Mouse (Mus musculus) myocyte (in vitro differentiated cells): ENCODE results near the gene Efcab7. TPM values are rescaled to one million over a fixed set of nuclear protein-coding genes. Genes with fewer than 3 reads are reported as not detected.

Experiments
- H3K27me3 ChIP-seq: one replicate; pipeline ENCODE4 v1.6.1; 2011; ENCODE audit not compliant: control insufficient read depth, insufficient read depth, insufficient read length
- H3K36me3 ChIP-seq: one replicate; pipeline ENCODE4 v1.6.1; 2011; ENCODE audit not compliant: control insufficient read depth, insufficient read depth
- H3K4me2 ChIP-seq: one replicate; pipeline ENCODE4 v1.6.1; 2011; ENCODE audit warnings: low read depth, control low read depth
- H3K4me3 ChIP-seq: one replicate; pipeline ENCODE4 v1.5.1; 2011; ENCODE audit warnings: mild to moderate bottlenecking, control low read depth, moderate library complexity
- H3K79me2 ChIP-seq: one replicate; pipeline ENCODE4 v1.6.1; 2011; ENCODE audit not compliant: control insufficient read depth, insufficient read depth
- H3ac ChIP-seq: one replicate; pipeline ENCODE4 v1.6.1; 2011; ENCODE audit not compliant: control insufficient read depth, insufficient read length
- CEBPB ChIP-seq: IDR thresholded peaks from 2 replicates; pipeline ENCODE4 v1.6.1; 2011; ENCODE audit warnings: mild to moderate bottlenecking, moderate library complexity; ENCODE audit not compliant: poor library complexity, insufficient read depth, severe bottlenecking
- E2F4 ChIP-seq: IDR thresholded peaks from one replicate; pipeline ENCODE4 v1.6.1; 2011; ENCODE audit warnings: mild to moderate bottlenecking, control low read depth, moderate library complexity; ENCODE audit not compliant: insufficient read depth
- MAX ChIP-seq: IDR thresholded peaks from one replicate; pipeline ENCODE4 v1.6.1; 2011; ENCODE audit warnings: low read depth, mild to moderate bottlenecking, control low read depth
- MYOD1 ChIP-seq, 3 experiments: IDR thresholded peaks; one replicate each; pipeline ENCODE4 v1.6.1; 2011; ENCODE audit warnings: control low read depth in 2 of 3, low read depth in 2 of 3, mild to moderate bottlenecking in 2 of 3, moderate library complexity in 1 of 3; ENCODE audit not compliant: insufficient read length in 2 of 3, control insufficient read depth in 1 of 3
- MYOG ChIP-seq, 3 experiments: IDR thresholded peaks; one replicate each; pipeline ENCODE4 v1.6.1; 2011; ENCODE audit warnings: control low read depth in 2 of 3, low read depth in 2 of 3, mild to moderate bottlenecking in 2 of 3; ENCODE audit not compliant: insufficient read length in 2 of 3, control insufficient read depth in 1 of 3, insufficient read depth in 1 of 3
- POLR2A ChIP-seq: IDR thresholded peaks from one replicate; pipeline ENCODE4 v1.6.1; 2011; ENCODE audit warnings: low read depth, mild to moderate bottlenecking, control low read depth, moderate library complexity; ENCODE audit not compliant: insufficient read length
- POLR2AphosphoS2 ChIP-seq: IDR thresholded peaks from one replicate; pipeline ENCODE4 v1.6.1; 2011; ENCODE audit warnings: low read depth, control low read depth; ENCODE audit not compliant: insufficient read length
- REST ChIP-seq: IDR thresholded peaks from one replicate; pipeline ENCODE4 v1.6.1; 2011; ENCODE audit warnings: mild to moderate bottlenecking, control low read depth, moderate library complexity; ENCODE audit not compliant: insufficient read depth, insufficient read length
- SRF ChIP-seq: IDR thresholded peaks from one replicate; pipeline ENCODE4 v1.6.1; 2011; ENCODE audit warnings: low read depth; ENCODE audit not compliant: control insufficient read depth, insufficient read length
- TCF12 ChIP-seq: IDR thresholded peaks from one replicate; pipeline ENCODE4 v1.6.1; 2011; ENCODE audit warnings: mild to moderate bottlenecking, control low read depth; ENCODE audit not compliant: poor library complexity, insufficient read depth, severe bottlenecking
- TCF3 ChIP-seq: IDR thresholded peaks from one replicate; pipeline ENCODE4 v1.6.1; 2011; ENCODE audit warnings: low read depth, control low read depth; ENCODE audit not compliant: insufficient read length
- USF1 ChIP-seq: IDR thresholded peaks from one replicate; pipeline ENCODE4 v1.6.1; 2011; ENCODE audit warnings: low read depth, mild to moderate bottlenecking, control low read depth, moderate library complexity
- polyA plus RNA-seq: library from polyadenylated mRNA; unstranded; fragments of >200 nt; fragmentation: generic; extraction: Trizol; gene quantifications from one replicate; pipeline ENCODE4 v1.2.1, GENCODE M21; 2012; ENCODE audit warnings: missing spikeins

Efcab7 gene
- polyA plus RNA-seq: 6.6 TPM

DNA sequence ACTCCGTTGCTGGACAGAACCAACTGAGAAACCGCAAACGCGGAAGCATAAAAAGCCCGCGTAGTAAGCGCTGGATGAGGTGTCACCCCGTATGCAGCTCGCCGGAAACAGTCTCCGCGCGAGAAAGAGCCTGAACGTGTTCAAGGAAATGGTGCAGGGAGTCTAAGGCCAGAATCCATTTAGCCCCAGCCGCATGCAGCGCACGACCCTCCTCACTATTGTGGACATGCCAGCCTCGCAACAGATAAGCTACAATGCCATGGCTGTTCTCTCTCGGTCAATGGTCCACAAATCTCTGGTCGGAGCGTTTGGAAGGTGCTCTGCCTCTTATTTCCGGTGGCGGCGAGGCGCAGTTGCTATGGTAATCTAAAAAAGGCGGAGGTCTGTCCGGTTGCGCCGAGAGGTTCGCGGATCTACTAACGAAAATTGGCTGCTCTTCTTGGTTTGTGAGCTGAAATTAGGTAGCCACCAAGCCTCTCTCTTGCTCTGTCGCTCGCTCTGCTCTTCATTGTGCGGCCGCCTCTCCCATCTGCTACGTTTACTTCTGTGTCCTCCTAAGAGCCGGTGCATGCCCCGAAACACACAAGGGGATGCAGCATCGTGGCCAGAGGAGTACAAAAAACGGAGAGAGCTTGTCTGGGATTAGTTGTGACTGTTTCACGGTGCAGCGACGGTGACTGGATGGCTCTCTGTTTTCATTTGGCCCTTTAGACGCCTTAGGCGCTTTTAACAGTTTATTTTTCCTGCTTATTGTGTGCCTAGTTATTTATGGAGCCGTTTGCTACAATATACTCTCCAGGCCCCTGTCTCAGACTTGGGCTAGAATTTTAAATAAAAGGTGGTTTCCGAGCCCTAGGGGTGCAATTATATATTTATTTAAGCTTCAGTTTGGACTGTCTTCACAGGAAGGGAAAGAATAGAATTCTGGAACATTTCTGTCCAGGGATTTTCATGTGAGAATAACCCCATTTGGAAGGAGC, at the start of gene Efcab7:
TSS of gene Efcab7 (plus strand) at position 105 of the 980 bp plus-strand sequence.
- Histone ChIP-seq H3K27me3 (no peaks in the 10 kb centered on the region), H3K36me3 (no peaks in the 10 kb centered on the region), H3K4me2 (peak within 1 kb of the TSS; percentile 75), H3K4me3 (peak within 1 kb of the TSS; percentile 79), H3ac (peak within 1 kb of the TSS; percentile 41), H3K79me2 (peaks cover 17% of the 10 kb centered on the region)
- TF ChIP-seq E2F4: peak; percentile 73
- no peak for TF ChIP-seq CEBPB

DNA sequence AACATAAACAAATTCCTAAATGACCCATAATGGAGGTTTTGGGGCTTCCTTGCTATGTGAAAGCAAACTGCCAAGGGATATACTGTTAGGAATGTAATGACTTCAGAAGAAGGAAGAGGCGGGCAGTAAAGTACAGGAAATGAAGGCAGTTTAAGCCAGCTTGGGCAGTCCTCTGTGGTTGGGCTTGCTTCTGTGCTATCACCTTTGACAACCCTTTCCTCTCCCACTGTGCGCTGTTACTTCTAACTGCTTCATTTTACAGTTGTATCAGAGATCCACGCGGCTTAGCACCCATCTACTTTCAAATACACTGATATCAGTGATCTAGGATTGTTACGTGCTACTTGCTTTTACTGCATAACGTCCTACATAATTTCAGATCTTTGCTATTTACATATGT, 36.6 kb upstream of the Efcab7 start:
- no peaks in the 10 kb centered on the region for H3K36me3 ChIP-seq
- no peaks in the 10 kb centered on the region for H3K79me2 ChIP-seq
- no peak overlapping the region for H3ac ChIP-seq
- H3K27me3 ChIP-seq: no peaks in the 10 kb centered on the region
- H3K4me3 ChIP-seq: no peak overlapping the region
- TF ChIP-seq POLR2AphosphoS2 (no peak), TCF12 (no peak), MYOG (IDR thresholded peaks at IDR 0.05; ENCODE audit: control insufficient read depth in 1 of 3, insufficient read depth in 1 of 3, insufficient read length in 2 of 3, low read depth in 2 of 3) (no peak), MYOD1 (IDR thresholded peaks at IDR 0.05; ENCODE audit: control insufficient read depth in 1 of 3, insufficient read length in 2 of 3, low read depth in 2 of 3) (no peak), USF1 (no peak), REST (no peak), TCF3 (no peak), SRF (no peak), E2F4 (no peak)
- H3K4me2 ChIP-seq: no peak overlapping the region

DNA sequence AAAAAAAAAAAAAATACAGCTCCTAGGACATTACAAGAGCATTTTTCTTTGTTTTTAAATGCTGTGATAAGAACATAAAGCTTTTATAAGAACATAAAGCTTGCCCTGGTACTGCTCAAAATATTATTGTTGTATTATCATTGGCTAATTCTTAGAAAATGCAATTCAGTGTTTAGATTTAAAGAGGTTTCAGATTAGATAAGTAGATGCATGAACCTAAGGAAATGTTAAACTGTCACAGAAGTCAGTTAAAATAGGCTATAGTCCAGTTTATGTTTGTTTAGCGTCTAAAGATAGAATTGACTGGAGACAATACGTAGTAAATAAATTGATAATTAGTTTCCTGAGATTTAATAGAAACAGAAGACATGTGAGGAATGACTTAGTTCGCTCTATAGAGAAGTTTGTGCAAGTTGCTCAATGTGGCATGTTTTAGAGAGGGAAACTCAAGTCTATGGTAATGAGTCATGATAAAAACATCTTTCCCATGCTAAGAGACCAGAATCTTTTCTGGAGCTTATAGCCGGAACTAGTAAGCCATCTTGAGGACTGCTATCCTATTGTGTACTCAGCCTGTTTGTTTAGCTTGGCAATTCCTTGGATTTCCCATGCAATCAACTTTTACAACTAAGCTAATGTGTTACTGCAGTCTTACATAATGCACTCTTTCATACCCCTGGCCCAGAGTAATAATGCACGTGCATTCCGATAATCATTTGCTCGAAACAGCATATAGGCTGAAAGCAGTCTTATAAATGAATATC, 12.1 kb upstream of the Efcab7 start:
- no peak overlapping the region for H3ac ChIP-seq
- no peak overlapping the region for H3K4me2 ChIP-seq
- no peaks in the 10 kb centered on the region for H3K27me3 ChIP-seq
- H3K4me3 ChIP-seq: no peak overlapping the region
- H3K36me3 ChIP-seq: no peaks in the 10 kb centered on the region
- no peaks in the 10 kb centered on the region for H3K79me2 ChIP-seq
- no peak for TF ChIP-seq POLR2A
- TF ChIP-seq CEBPB: peak; percentile 23; the same call in 1 of the 2 replicates
- no peak for TF ChIP-seq MYOD1 (IDR thresholded peaks at IDR 0.05; ENCODE audit: control insufficient read depth in 1 of 3, insufficient read length in 2 of 3, low read depth in 2 of 3)
- TF ChIP-seq USF1: no peak
- no peak for TF ChIP-seq TCF3
- no peak for TF ChIP-seq TCF12
- no peak for TF ChIP-seq REST

DNA sequence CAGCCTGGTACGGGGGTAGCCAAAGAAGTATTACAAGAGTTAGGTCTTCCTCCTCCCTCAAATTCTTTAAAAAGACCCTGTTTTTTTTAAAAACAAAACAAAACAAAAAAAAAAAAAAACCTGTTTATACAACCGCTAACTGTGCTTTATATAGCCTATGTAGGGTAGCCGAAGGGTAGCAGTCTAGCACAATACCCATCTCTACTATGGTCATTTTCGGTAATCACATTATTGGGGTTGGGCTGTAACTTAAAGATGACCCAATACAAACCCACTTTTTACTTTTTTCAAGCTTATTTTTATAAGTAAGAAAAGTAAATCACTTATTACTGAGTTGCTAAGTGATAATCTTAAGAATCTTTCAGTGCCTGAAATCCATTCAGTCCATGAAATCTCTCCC, 661 bp upstream of the Efcab7 start:
- TF ChIP-seq TCF12 (no peak), POLR2AphosphoS2 (no peak), MAX (no peak), SRF (no peak), POLR2A (no peak)
- peak overlapping the region; percentile 75 for H3K4me2 ChIP-seq
- H3K27me3 ChIP-seq: no peaks in the 10 kb centered on the region

DNA sequence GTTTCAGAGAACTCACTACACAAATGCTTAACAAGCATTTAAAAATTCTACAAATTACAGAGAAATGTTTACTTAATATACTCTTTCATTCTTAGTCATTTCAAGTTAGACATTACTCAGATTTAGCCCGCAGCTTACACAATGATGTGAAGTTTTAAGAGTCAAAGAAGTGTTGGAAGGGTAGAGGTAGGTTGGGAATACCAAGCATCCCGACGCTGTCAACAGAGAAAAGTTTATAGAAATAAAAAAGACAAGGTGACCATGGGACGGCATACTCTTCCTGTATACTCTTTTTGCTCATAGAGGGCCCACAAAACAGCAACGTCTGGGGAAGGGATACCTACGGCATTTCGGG, 282 bp upstream of the Efcab7 start:
- H3ac ChIP-seq: peak overlapping the region; percentile 41
- TF ChIP-seq E2F4 (no peak), POLR2AphosphoS2 (no peak), TCF12 (no peak), USF1 (no peak), CEBPB (no peak), POLR2A (no peak)
- peak overlapping the region; percentile 75 for H3K4me2 ChIP-seq
- no peaks in the 10 kb centered on the region for H3K36me3 ChIP-seq
- H3K79me2 ChIP-seq: peaks cover 17% of the 10 kb centered on the region
- H3K27me3 ChIP-seq: no peaks in the 10 kb centered on the region
- peak overlapping the region; percentile 79 for H3K4me3 ChIP-seq

More for the DNA sequence above, 661 bp upstream of the Efcab7 start:
- Histone ChIP-seq H3K4me3 (peak overlapping the region; percentile 79), H3K79me2 (peaks cover 17% of the 10 kb centered on the region), H3K36me3 (no peaks in the 10 kb centered on the region), H3ac (peak overlapping the region; percentile 41)
